ENCODE assay signal across 7 mouse cellular contexts in genomic region chr10:60351248-60351647, GRCm38 (mm10). TPM values are rescaled to one million over a fixed set of nuclear protein-coding genes. Genes with fewer than 3 reads are reported as not detected.
DNase-seq lines count a peak whose midpoint lies in the region; ATAC-seq and TF ChIP-seq lines count a peak whose summit lies in the region.

No protein-coding gene starts in this region.

- ATAC-seq in midbrain, embryonic 15.5 days (replicated peaks), result no peak
- 0 out of 2 replicates have a peak, but pooled peaks have one; percentile 2 for ATAC-seq in limb, embryonic 14.5 days (ENCODE audit: low FRiP score, low read depth)
- no peak for ATAC-seq in stomach, embryonic 15.5 days (ENCODE audit: insufficient read depth, low FRiP score, low read depth)

- no peaks in the 10 kb centered on the region for H3K36me3 ChIP-seq in midbrain, embryonic 10.5 days
- H3K36me3 ChIP-seq in midbrain, embryonic 15.5 days (replicated peaks), result no peaks in the 10 kb centered on the region
- no peaks in the 10 kb centered on the region for H3K36me3 ChIP-seq in limb, embryonic 14.5 days (ENCODE audit: control insufficient read depth, insufficient read depth, low read length)
- no peaks in the 10 kb centered on the region for H3K36me3 ChIP-seq in stomach, embryonic 15.5 days

- no peak overlapping the region for H3K9ac ChIP-seq in midbrain, embryonic 15.5 days
- H3K9ac ChIP-seq in limb, embryonic 14.5 days (ENCODE audit: low read depth, low read length, severe bottlenecking), result no peak overlapping the region
- H3K9ac ChIP-seq in stomach, embryonic 15.5 days, result no peak overlapping the region

- H3K4me2 ChIP-seq in midbrain, embryonic 15.5 days, result no peak overlapping the region
- H3K4me2 ChIP-seq in limb, embryonic 14.5 days (replicated peaks; ENCODE audit: low read depth, low read length, severe bottlenecking), result no peak overlapping the region
- H3K4me2 ChIP-seq in stomach, embryonic 15.5 days, result peak overlapping the region; percentile 80

- H3K4me3 ChIP-seq in midbrain, embryonic 10.5 days, result no peak overlapping the region
- no peak overlapping the region for H3K4me3 ChIP-seq in midbrain, embryonic 15.5 days
- H3K4me3 ChIP-seq in embryonic fibroblast, embryonic 13.5 days (ENCODE audit: insufficient read depth, low read length), result no peak overlapping the region
- no peak overlapping the region for H3K4me3 ChIP-seq in limb, embryonic 14.5 days (replicated peaks; ENCODE audit: low read length)
- H3K4me3 ChIP-seq in stomach, embryonic 15.5 days (replicated peaks), result no peak overlapping the region

- no peak for TF ChIP-seq POLR2A in embryonic fibroblast, embryonic 13.5 days (IDR thresholded peaks at IDR 0.05; ENCODE audit: low read depth, low read length)
- TF ChIP-seq POLR2A in limb, embryonic 14.5 days (IDR thresholded peaks at IDR 0.05; ENCODE audit: borderline replicate concordance, extremely low read depth, insufficient read depth, insufficient read length), result no peak

- 27% methylated on average over 3 of the region's 3 CpGs for WGBS in midbrain, embryonic 10.5 days
- WGBS in midbrain, embryonic 15.5 days, result 27% methylated on average over 3 of the region's 3 CpGs
- WGBS in limb, embryonic 14.5 days, result 22% methylated on average over 3 of the region's 3 CpGs
- WGBS in stomach, embryonic 15.5 days, result 8% methylated on average over 3 of the region's 3 CpGs

- H3K27me3 ChIP-seq in midbrain, embryonic 10.5 days (ENCODE audit: low read depth, poor library complexity, severe bottlenecking), result peaks cover 33% of the 10 kb centered on the region
- peaks cover 10% of the 10 kb centered on the region for H3K27me3 ChIP-seq in midbrain, embryonic 15.5 days (replicated peaks)
- H3K27me3 ChIP-seq in limb, embryonic 14.5 days (ENCODE audit: control insufficient read depth, insufficient read depth, low read length), result no peaks in the 10 kb centered on the region
- no peaks in the 10 kb centered on the region for H3K27me3 ChIP-seq in stomach, embryonic 15.5 days (replicated peaks)

- peak; percentile 22 for DNase-seq in midbrain, embryonic 10.5 days (ENCODE audit: low spot score)
- no peak for DNase-seq in limb, embryonic 14.5 days (ENCODE audit: low spot score)
- no peak for DNase-seq in layer of hippocampus, postnatal 36 days
- no peak for DNase-seq in adrenal gland, adult 2 months

- H3K4me1 ChIP-seq in midbrain, embryonic 10.5 days, result peaks cover 70% of the 10 kb centered on the region
- peaks cover 21% of the 10 kb centered on the region for H3K4me1 ChIP-seq in midbrain, embryonic 15.5 days
- H3K4me1 ChIP-seq in embryonic fibroblast, embryonic 13.5 days (ENCODE audit: control insufficient read depth, insufficient read depth, low read length), result peaks cover 28% of the 10 kb centered on the region
- H3K4me1 ChIP-seq in limb, embryonic 14.5 days (ENCODE audit: control insufficient read depth, insufficient read depth, low read length), result peaks cover 38% of the 10 kb centered on the region
- peaks cover 60% of the 10 kb centered on the region for H3K4me1 ChIP-seq in stomach, embryonic 15.5 days

- H3K27ac ChIP-seq in midbrain, embryonic 10.5 days (replicated peaks), result peak overlapping the region; percentile 72
- no peak overlapping the region for H3K27ac ChIP-seq in midbrain, embryonic 15.5 days
- H3K27ac ChIP-seq in embryonic fibroblast, embryonic 13.5 days (ENCODE audit: insufficient read depth, low read length), result peak overlapping the region; percentile 91
- peak overlapping the region; percentile 82 for H3K27ac ChIP-seq in limb, embryonic 14.5 days (replicated peaks; ENCODE audit: low read depth, low read length)
- peak overlapping the region; percentile 94 for H3K27ac ChIP-seq in stomach, embryonic 15.5 days

- no peaks in the 10 kb centered on the region for H3K9me3 ChIP-seq in midbrain, embryonic 10.5 days (replicated peaks)
- H3K9me3 ChIP-seq in midbrain, embryonic 15.5 days, result no peaks in the 10 kb centered on the region
- H3K9me3 ChIP-seq in limb, embryonic 14.5 days (ENCODE audit: control insufficient read depth, low read length), result no peaks in the 10 kb centered on the region
- H3K9me3 ChIP-seq in stomach, embryonic 15.5 days, result no peaks in the 10 kb centered on the region

- no peak for TF ChIP-seq CTCF in embryonic fibroblast, embryonic 13.5 days (IDR thresholded peaks at IDR 0.05; ENCODE audit: borderline replicate concordance, insufficient read depth, low read length)

RNA-seq across cellular contexts. Expression of gene Vsir, which starts 4.6 kb away (rescaled TPM):
- 1.9 and 2.3 TPM in 2 replicates for polyA plus RNA-seq in midbrain, embryonic 10.5 days (2016; fragmentation: Nextera tagmentation; extraction: Ambion mirVana)
- polyA plus RNA-seq in midbrain, embryonic 15.5 days (2015; fragmentation: Nextera tagmentation; extraction: Ambion mirVana), result 2.5 and 3.0 TPM in 2 replicates
- 5.1 and 7.7 TPM in 2 replicates for polyA plus RNA-seq in embryonic fibroblast, embryonic 13.5 days (2011; ENCODE audit: insufficient read length, low read depth, missing spikeins)
- polyA plus RNA-seq in limb, embryonic 14.5 days (2012; rRNA removed), result 9.4 and 11.5 TPM in 2 replicates
- 4.0 and 5.0 TPM in 2 replicates for polyA plus RNA-seq in limb, embryonic 14.5 days (2014; fragmentation: Nextera tagmentation; extraction: Ambion mirVana)
- 7.0 and 7.8 TPM in 2 replicates for polyA plus RNA-seq in stomach, embryonic 15.5 days (2015; fragmentation: Nextera tagmentation; extraction: Ambion mirVana)
- total RNA-seq in layer of hippocampus, postnatal 36 days (2021), result 10 to 100 TPM; 19.8 to 22.9 TPM
- total RNA-seq in adrenal gland, adult 2 months (2021), result 10 to 100 TPM; 19.2 to 20.2 TPM
- 25.1 and 27.7 TPM in 2 replicates for polyA plus RNA-seq in adrenal gland, adult 2 months (2012; rRNA removed)

RNA-seq across cellular contexts. Expression of gene Gm17455, which starts 48.3 kb away (rescaled TPM):
- polyA plus RNA-seq in midbrain, embryonic 10.5 days (2016; fragmentation: Nextera tagmentation; extraction: Ambion mirVana), result 3.7 and 5.5 TPM in 2 replicates
- polyA plus RNA-seq in midbrain, embryonic 15.5 days (2015; fragmentation: Nextera tagmentation; extraction: Ambion mirVana), result 8.9 and 11.0 TPM in 2 replicates
- not detected in 2 replicates for polyA plus RNA-seq in embryonic fibroblast, embryonic 13.5 days (2011; ENCODE audit: insufficient read length, low read depth, missing spikeins)
- 0.45 and 0.96 TPM in 2 replicates for polyA plus RNA-seq in limb, embryonic 14.5 days (2012; rRNA removed)
- 0.51 and 2.8 TPM in 2 replicates for polyA plus RNA-seq in limb, embryonic 14.5 days (2014; fragmentation: Nextera tagmentation; extraction: Ambion mirVana)
- polyA plus RNA-seq in stomach, embryonic 15.5 days (2015; fragmentation: Nextera tagmentation; extraction: Ambion mirVana), result 0.64 and 0.98 TPM in 2 replicates
- total RNA-seq in layer of hippocampus, postnatal 36 days (2021), result not detected
- not detected for total RNA-seq in adrenal gland, adult 2 months (2021)
- 0.12 TPM in 1 of 2 replicates, not detected in the other for polyA plus RNA-seq in adrenal gland, adult 2 months (2012; rRNA removed)
